Mouse (Mus musculus) kidney, postnatal 0 days (tissue): Measurements from ENCODE around the gene Ssna1. TPM values are rescaled to one million over a fixed set of nuclear protein-coding genes. Genes with fewer than 3 reads are reported as not detected.

Experiments
- ATAC-seq: fragments of 200-750 bp; cut with Nextera tagmentation; replicated peaks from 2 replicates; pipeline ENCODE4 v1.8.0; 2017; ENCODE audit warnings: low read depth, moderate number of reproducible peaks, moderate TSS enrichment, moderate library complexity; ENCODE audit not compliant: low FRiP score
- DNase-seq: peaks from one replicate; pipeline ENCODE4 v3.0.0-alpha.2; 2016; ENCODE audit warnings: low spot score
- H3K27ac ChIP-seq: fragments of 300-500 bp; sonication (generic); 2 replicates; pipeline ENCODE4 v1.5.1; 2014; ENCODE audit warnings: mild to moderate bottlenecking
- H3K27me3 ChIP-seq: fragments of 300-500 bp; sonication (generic); 2 replicates; pipeline ENCODE4 v1.6.1; 2014; ENCODE audit warnings: low read length, mixed read lengths; ENCODE audit not compliant: insufficient read depth
- H3K36me3 ChIP-seq: fragments of 300-500 bp; sonication (generic); 2 replicates; pipeline ENCODE4 v1.6.1; 2014; ENCODE audit warnings: low read length, mixed read lengths; ENCODE audit not compliant: insufficient read depth
- H3K4me1 ChIP-seq: fragments of 300-500 bp; sonication (generic); replicated peaks from 2 replicates; pipeline ENCODE4 v1.6.1; 2014; ENCODE audit warnings: antibody characterized with exemption, low read length, mixed read lengths; ENCODE audit not compliant: insufficient read depth
- H3K4me2 ChIP-seq: fragments of 300-500 bp; sonication (generic); 2 replicates; pipeline ENCODE4 v1.6.1; 2014; ENCODE audit warnings: mild to moderate bottlenecking, low read length, moderate library complexity, mixed read lengths
- H3K4me3 ChIP-seq: fragments of 300-500 bp; sonication (generic); replicated peaks from 2 replicates; pipeline ENCODE4 v1.5.1; 2014; ENCODE audit warnings: low read depth, low read length
- H3K9ac ChIP-seq: fragments of 300-500 bp; sonication (generic); 2 replicates; pipeline ENCODE4 v1.6.1; 2014; ENCODE audit warnings: low read depth, low read length
- H3K9me3 ChIP-seq: fragments of 300-500 bp; sonication (generic); replicated peaks from 2 replicates; pipeline ENCODE4 v1.6.1; 2016; ENCODE audit warnings: low read length, inconsistent platforms, mixed read lengths
- CTCF ChIP-seq: IDR thresholded peaks from 2 replicates; pipeline ENCODE4 v1.5.1; 2016; ENCODE audit warnings: antibody characterized with exemption, low read depth, mild to moderate bottlenecking, moderate library complexity
- WGBS: fragments of 180-500 bp; shearing (Covaris S2); extraction: QIAGEN DNeasy Blood & Tissue Kit; methylation state at CpG from one replicate; pipeline ENCODE4 v1.1.7; 2014; 5-methylcytosine and 5-hydroxymethylcytosine counted together
- polyA plus RNA-seq: library from polyadenylated mRNA; unstranded; fragments of >200 nt; fragmentation: Nextera tagmentation; extraction: Ambion mirVana; gene quantifications from 2 replicates; pipeline ENCODE4 v1.2.1, GENCODE M21; 2015

Ssna1 gene
- polyA plus RNA-seq, 1 experiment from 2014 or later: 172 TPM

GRCm38 (mm10) chr2:25267746-25268309, 4.4 kb downstream of the Ssna1 start:
- TF ChIP-seq CTCF: no peak
- Histone ChIP-seq H3K36me3 (peaks cover 20% of the 10 kb centered on the region; the same call in 1 of the 2 replicates), H3K27ac (no peak overlapping the region), H3K9ac (no peak overlapping the region), H3K4me2 (no peak overlapping the region), H3K9me3 (no peaks in the 10 kb centered on the region), H3K27me3 (no peaks in the 10 kb centered on the region), H3K4me3 (no peak overlapping the region), H3K4me1 (peaks cover 37% of the 10 kb centered on the region)
- WGBS: 73% methylated on average over 4 of the region's 4 CpGs
- ATAC-seq: no peak
- DNase-seq: no peak

DNA sequence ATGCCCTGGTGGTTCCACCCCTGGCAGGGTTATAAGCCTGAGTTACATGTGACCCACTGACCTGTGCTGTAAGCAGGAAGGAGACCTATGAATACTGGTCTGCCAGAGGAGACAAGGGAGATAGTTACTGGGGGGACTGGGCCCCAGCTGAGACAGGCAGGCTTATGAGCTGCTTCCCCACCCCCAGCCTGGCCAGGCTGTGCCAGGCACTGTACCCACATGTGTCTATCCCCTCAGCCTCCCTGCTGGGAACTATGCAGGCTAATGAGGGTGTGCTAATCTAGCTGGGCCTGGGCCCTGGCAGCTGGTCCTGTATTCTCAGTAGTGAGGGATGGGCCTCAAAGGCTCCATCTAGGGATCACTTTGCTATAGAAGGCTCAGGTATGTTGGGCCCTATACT, 5.0 kb downstream of the Ssna1 start:
- Histone ChIP-seq H3K4me3 (no peak overlapping the region), H3K4me1 (peaks cover 36% of the 10 kb centered on the region), H3K27me3 (no peaks in the 10 kb centered on the region), H3K9ac (no peak overlapping the region), H3K36me3 (peaks cover 20% of the 10 kb centered on the region; the same call in 1 of the 2 replicates), H3K4me2 (0 out of 2 replicates have a peak overlapping the region, but pooled peaks have one; percentile 99), H3K9me3 (no peaks in the 10 kb centered on the region), H3K27ac (no peak overlapping the region)
- DNase-seq (no peak), ATAC-seq (no peak)
- TF ChIP-seq CTCF: no peak

- Histone ChIP-seq H3K4me1 (peaks cover 40% of the 10 kb centered on the region), H3K27ac (0 out of 2 replicates have a peak overlapping the region, but pooled peaks have one; percentile 39), H3K9me3 (no peaks in the 10 kb centered on the region), H3K9ac (no peak overlapping the region), H3K4me2 (peak overlapping the region; percentile 99), H3K27me3 (no peaks in the 10 kb centered on the region), H3K36me3 (peaks cover 20% of the 10 kb centered on the region; the same call in 1 of the 2 replicates), H3K4me3 (no peak overlapping the region)
- TF ChIP-seq CTCF: no peak
- WGBS: 16% methylated on average over 2 of the region's 2 CpGs
- DNase-seq (no peak), ATAC-seq (no peak)
These were observed 5.5 kb downstream of the Ssna1 start for GRCm38 (mm10) chr2:25266720-25267119.

GRCm38 (mm10) chr2:25265897-25266656, 6.2 kb downstream of the Ssna1 start:
- peak overlapping the region; percentile 39 for H3K27ac ChIP-seq
- no peaks in the 10 kb centered on the region for H3K9me3 ChIP-seq
- H3K27me3 ChIP-seq: no peaks in the 10 kb centered on the region
- WGBS: 62% methylated on average over 6 of the region's 6 CpGs
- TF ChIP-seq CTCF: no peak
- peak overlapping the region; percentile 24; the same call in 1 of the 2 replicates for H3K9ac ChIP-seq
- no peak for ATAC-seq
- no peak for DNase-seq
- no peak overlapping the region for H3K4me3 ChIP-seq
- H3K4me2 ChIP-seq: peak overlapping the region; percentile 99
- peaks cover 34% of the 10 kb centered on the region for H3K4me1 ChIP-seq
- H3K36me3 ChIP-seq: peaks cover 20% of the 10 kb centered on the region; the same call in 1 of the 2 replicates

DNA sequence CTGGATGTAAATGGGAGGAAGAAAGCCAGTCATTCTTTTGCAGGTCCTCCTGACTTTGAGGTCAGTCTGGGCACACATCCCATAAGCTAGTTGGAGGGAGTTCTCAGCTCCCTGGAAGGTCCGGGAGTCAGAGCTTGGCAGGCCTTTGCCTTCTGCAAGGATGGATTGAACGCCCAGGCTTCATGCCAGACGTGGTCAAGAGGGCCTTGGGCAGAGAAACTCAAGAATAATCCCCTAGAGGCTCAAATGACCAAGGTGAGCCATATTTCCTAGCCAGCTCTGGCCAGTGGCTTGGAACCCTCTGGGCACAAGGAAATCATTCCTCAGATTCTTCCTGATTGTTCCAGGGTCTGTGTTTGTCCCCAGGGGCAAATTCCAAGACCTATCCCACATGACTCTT, 7.4 kb downstream of the Ssna1 start:
- Histone ChIP-seq H3K9ac (no peak overlapping the region), H3K4me3 (no peak overlapping the region), H3K4me2 (peak overlapping the region; percentile 99; the same call in 1 of the 2 replicates), H3K36me3 (peaks cover 13% of the 10 kb centered on the region; the same call in 1 of the 2 replicates), H3K9me3 (no peaks in the 10 kb centered on the region), H3K27me3 (no peaks in the 10 kb centered on the region), H3K4me1 (peaks cover 32% of the 10 kb centered on the region), H3K27ac (peak overlapping the region; percentile 43; the same call in 1 of the 2 replicates)
- TF ChIP-seq CTCF: no peak
- DNase-seq (no peak), ATAC-seq (no peak)
- 54% methylated on average over 3 of the region's 3 CpGs for WGBS

GRCm38 (mm10) chr2:25264286-25264660, 8.0 kb downstream of the Ssna1 start:
- Histone ChIP-seq H3K4me3 (peak overlapping the region; percentile 62; the same call in 1 of the 2 replicates), H3K27ac (0 out of 2 replicates have a peak overlapping the region, but pooled peaks have one; percentile 43), H3K9me3 (no peaks in the 10 kb centered on the region), H3K4me1 (peaks cover 32% of the 10 kb centered on the region), H3K27me3 (no peaks in the 10 kb centered on the region), H3K36me3 (peaks cover 7% of the 10 kb centered on the region; the same call in 1 of the 2 replicates), H3K9ac (peak overlapping the region; percentile 75), H3K4me2 (peak overlapping the region; percentile 99)
- TF ChIP-seq CTCF: no peak
- 78% methylated on average over 5 of the region's 5 CpGs for WGBS
- DNase-seq: no peak
- no peak for ATAC-seq
